In genomic region chr14:54669381-54669780, GRCm38 (mm10) we compare ENCODE assay signal across 10 mouse cellular contexts. TPM values are rescaled to one million over a fixed set of nuclear protein-coding genes. Genes with fewer than 3 reads are reported as not detected.
DNase-seq lines count a peak whose midpoint lies in the region; ATAC-seq and TF ChIP-seq lines count a peak whose summit lies in the region.
"Had no signal": no experiment of that assay in that cellular context is flagged by ENCODE, and none has a peak within 500 bp of the region (broad histone marks: within the 10 kb centered on the region; RNA-seq: fewer than 3 reads in every experiment).

No protein-coding gene starts in this region.

- no peaks in the 10 kb centered on the region for H3K4me1 ChIP-seq in hindbrain, embryonic 11.5 days (replicated peaks; ENCODE audit: control insufficient read depth, insufficient read depth, low read length)
- no peaks in the 10 kb centered on the region for H3K4me1 ChIP-seq in hindbrain, embryonic 14.5 days (replicated peaks; ENCODE audit: control insufficient read depth, insufficient read depth, low read length)
- H3K4me1 ChIP-seq in ES-E14 (ENCODE audit: control insufficient read depth in 2 of 2, insufficient read depth in 2 of 2, low read length in 2 of 2, poor library complexity in 1 of 2): no peaks in the 10 kb centered on the region
- no peaks in the 10 kb centered on the region for H3K4me1 ChIP-seq in limb, embryonic 10.5 days
- no peaks in the 10 kb centered on the region for H3K4me1 ChIP-seq in hindbrain, embryonic 16.5 days (ENCODE audit: control insufficient read depth, insufficient read depth, low read depth, low read length)
- H3K4me1 ChIP-seq: limb, embryonic 12.5 days had no signal

- H3K27ac ChIP-seq in hindbrain, embryonic 11.5 days (ENCODE audit: low read depth, low read length): no peak overlapping the region
- H3K27ac ChIP-seq in hindbrain, embryonic 14.5 days: no peak overlapping the region
- no peak overlapping the region for H3K27ac ChIP-seq in ES-E14 (ENCODE audit: insufficient read depth, low read depth, low read length, poor library complexity, severe bottlenecking)
- no peak overlapping the region for H3K27ac ChIP-seq in limb, embryonic 10.5 days
- H3K27ac ChIP-seq in hindbrain, embryonic 16.5 days (ENCODE audit: low read depth, low read length): no peak overlapping the region
- H3K27ac ChIP-seq: limb, embryonic 12.5 days had no signal

- ATAC-seq in hindbrain, embryonic 11.5 days (ENCODE audit: low FRiP score): no peak
- ATAC-seq in hindbrain, embryonic 14.5 days (ENCODE audit: low FRiP score): no peak
- ATAC-seq in hindbrain, embryonic 16.5 days: no peak; the same call in 1 of the 2 replicates

- H3K9ac ChIP-seq in hindbrain, embryonic 11.5 days (ENCODE audit: low read depth, low read length): no peak overlapping the region
- no peak overlapping the region for H3K9ac ChIP-seq in hindbrain, embryonic 14.5 days
- no peak overlapping the region for H3K9ac ChIP-seq in ES-E14 (ENCODE audit: insufficient read depth, low read depth, low read length, poor library complexity, severe bottlenecking)
- H3K9ac ChIP-seq in hindbrain, embryonic 16.5 days (ENCODE audit: low read depth, low read length): no peak overlapping the region
- H3K9ac ChIP-seq: limb, embryonic 12.5 days had no signal

- no peak overlapping the region for H3K4me3 ChIP-seq in hindbrain, embryonic 11.5 days (ENCODE audit: low read depth, low read length)
- H3K4me3 ChIP-seq in hindbrain, embryonic 14.5 days (replicated peaks; ENCODE audit: low read length): no peak overlapping the region
- no peak overlapping the region for H3K4me3 ChIP-seq in ES-E14 (ENCODE audit: insufficient read depth in 1 of 2, low read depth in 1 of 2, low read length in 2 of 2, poor library complexity in 1 of 2, severe bottlenecking in 1 of 2)
- no peak overlapping the region for H3K4me3 ChIP-seq in limb, embryonic 10.5 days
- H3K4me3 ChIP-seq in hindbrain, embryonic 16.5 days (ENCODE audit: low read length): no peak overlapping the region
- H3K4me3 ChIP-seq: limb, embryonic 12.5 days had no signal

- in situ Hi-C loops in ES-E14 (cut with MboI; ENCODE audit: low sequenced_read_pairs in 2 of 2, unreplicated experiment in 2 of 2): no loop called here

- WGBS in hindbrain, embryonic 11.5 days: 90% methylated on average over 4 of the region's 4 CpGs
- WGBS in hindbrain, embryonic 14.5 days: 88% methylated on average over 4 of the region's 4 CpGs
- 86% methylated on average over 4 of the region's 4 CpGs for WGBS in limb, embryonic 10.5 days
- WGBS in hindbrain, embryonic 16.5 days: 75% methylated on average over 4 of the region's 4 CpGs

- no peaks in the 10 kb centered on the region for H3K9me3 ChIP-seq in hindbrain, embryonic 11.5 days (ENCODE audit: control insufficient read depth, low read length)
- no peaks in the 10 kb centered on the region for H3K9me3 ChIP-seq in hindbrain, embryonic 14.5 days (ENCODE audit: control insufficient read depth, low read length)
- H3K9me3 ChIP-seq in ES-E14 (ENCODE audit: control insufficient read depth, insufficient read depth, low read depth, low read length): no peaks in the 10 kb centered on the region
- no peaks in the 10 kb centered on the region for H3K9me3 ChIP-seq in limb, embryonic 10.5 days (replicated peaks)
- H3K9me3 ChIP-seq in hindbrain, embryonic 16.5 days (ENCODE audit: control insufficient read depth, low read length): no peaks in the 10 kb centered on the region
- H3K9me3 ChIP-seq: limb, embryonic 12.5 days had no signal

- H3K36me3 ChIP-seq in hindbrain, embryonic 11.5 days (ENCODE audit: control insufficient read depth, insufficient read depth, low read length): peaks cover 9% of the 10 kb centered on the region; the same call in 1 of the 2 replicates
- peaks cover 79% of the 10 kb centered on the region for H3K36me3 ChIP-seq in hindbrain, embryonic 14.5 days (replicated peaks; ENCODE audit: control insufficient read depth, insufficient read depth)
- peaks cover 15% of the 10 kb centered on the region for H3K36me3 ChIP-seq in ES-E14 (ENCODE audit: control insufficient read depth, insufficient read depth, low read length, poor library complexity, severe bottlenecking)
- H3K36me3 ChIP-seq in limb, embryonic 10.5 days: peaks cover 92% of the 10 kb centered on the region
- peaks cover 30% of the 10 kb centered on the region for H3K36me3 ChIP-seq in hindbrain, embryonic 16.5 days (ENCODE audit: control insufficient read depth, insufficient read depth, low read length)

- DNase-seq in hindbrain, embryonic 11.5 days (ENCODE audit: low spot score): peak; percentile 59
- no peak for DNase-seq in hindbrain, embryonic 14.5 days (ENCODE audit: low spot score)
- DNase-seq in 416B (ENCODE audit: low read depth): peak; percentile 58
- DNase-seq in ES-E14 (ENCODE audit: low read depth, low spot score): no peak
- peak; percentile 42 for DNase-seq in embryo, embryonic 11 days
- DNase-seq in limb, embryonic 10.5 days (ENCODE audit: low spot score): peak; percentile 48
- DNase-seq in spleen, postnatal 10 days (ENCODE audit: low spot score in 2 of 2): peak; percentile 52 to 78

- H3K27me3 ChIP-seq in hindbrain, embryonic 11.5 days (ENCODE audit: control insufficient read depth, insufficient read depth, low read length): no peaks in the 10 kb centered on the region
- no peaks in the 10 kb centered on the region for H3K27me3 ChIP-seq in hindbrain, embryonic 14.5 days (ENCODE audit: control insufficient read depth, insufficient read depth, low read length)
- no peaks in the 10 kb centered on the region for H3K27me3 ChIP-seq in limb, embryonic 10.5 days (ENCODE audit: low read depth, poor library complexity, severe bottlenecking)
- H3K27me3 ChIP-seq in hindbrain, embryonic 16.5 days (replicated peaks; ENCODE audit: control insufficient read depth, insufficient read depth, low read length): no peaks in the 10 kb centered on the region
- H3K27me3 ChIP-seq: limb, embryonic 12.5 days had no signal

- no peak overlapping the region for H3K4me2 ChIP-seq in hindbrain, embryonic 11.5 days (replicated peaks; ENCODE audit: low read depth, low read length)
- H3K4me2 ChIP-seq in hindbrain, embryonic 14.5 days (replicated peaks): no peak overlapping the region
- no peak overlapping the region for H3K4me2 ChIP-seq in hindbrain, embryonic 16.5 days (ENCODE audit: low read length)
- H3K4me2 ChIP-seq: limb, embryonic 12.5 days had no signal

TF ChIP-seq in ES-E14, 5 proteins besides CTCF, POLR2A, EP300 and RAD21:
- no peak for TF ChIP-seq MAFK (IDR thresholded peaks at IDR 0.05; ENCODE audit: insufficient read depth, low read depth, low read length)
- TF ChIP-seq ZC3H11A (IDR thresholded peaks at IDR 0.05; ENCODE audit: borderline replicate concordance, low read depth, low read length): 0 out of 2 replicates have a peak, but pooled peaks have one; percentile 2

RNA-seq across cellular contexts. Expression of gene 1700123O20Rik, which starts 16.6 kb away (rescaled TPM):
- 99.9 and 108 TPM in 2 replicates for polyA plus RNA-seq in hindbrain, embryonic 11.5 days (2014; fragmentation: Nextera tagmentation; extraction: Ambion mirVana)
- 67.1 and 71.2 TPM in 2 replicates for polyA plus RNA-seq in hindbrain, embryonic 14.5 days (2014; fragmentation: Nextera tagmentation; extraction: Ambion mirVana)
- total RNA-seq in ES-E14 (2012; rRNA removed): 26.7 and 34.3 TPM in 2 replicates
- polyA plus RNA-seq in limb, embryonic 10.5 days (2016; fragmentation: Nextera tagmentation; extraction: Ambion mirVana): 112 and 116 TPM in 2 replicates
- polyA plus RNA-seq in hindbrain, embryonic 16.5 days (2015; fragmentation: Nextera tagmentation; extraction: Ambion mirVana): 68.2 and 69.1 TPM in 2 replicates

RNA-seq across cellular contexts. Expression of gene Acin1, which starts 17.4 kb away (rescaled TPM):
- polyA plus RNA-seq in hindbrain, embryonic 11.5 days (2014; fragmentation: Nextera tagmentation; extraction: Ambion mirVana): 148 and 185 TPM in 2 replicates
- 98.2 and 99.1 TPM in 2 replicates for polyA plus RNA-seq in hindbrain, embryonic 14.5 days (2014; fragmentation: Nextera tagmentation; extraction: Ambion mirVana)
- 121 and 196 TPM in 2 replicates for total RNA-seq in ES-E14 (2012; rRNA removed)
- polyA plus RNA-seq in limb, embryonic 10.5 days (2016; fragmentation: Nextera tagmentation; extraction: Ambion mirVana): 142 and 144 TPM in 2 replicates
- 89.5 and 98.2 TPM in 2 replicates for polyA plus RNA-seq in hindbrain, embryonic 16.5 days (2015; fragmentation: Nextera tagmentation; extraction: Ambion mirVana)

RNA-seq across cellular contexts. Expression of gene Cdh24, which starts 28.2 kb away (rescaled TPM):
- polyA plus RNA-seq in hindbrain, embryonic 11.5 days (2014; fragmentation: Nextera tagmentation; extraction: Ambion mirVana): 5.6 and 8.1 TPM in 2 replicates
- 10.5 and 12.2 TPM in 2 replicates for polyA plus RNA-seq in hindbrain, embryonic 14.5 days (2014; fragmentation: Nextera tagmentation; extraction: Ambion mirVana)
- 3.2 and 6.3 TPM in 2 replicates for total RNA-seq in ES-E14 (2012; rRNA removed)
- polyA plus RNA-seq in limb, embryonic 10.5 days (2016; fragmentation: Nextera tagmentation; extraction: Ambion mirVana): 7.1 and 8.1 TPM in 2 replicates
- polyA plus RNA-seq in hindbrain, embryonic 16.5 days (2015; fragmentation: Nextera tagmentation; extraction: Ambion mirVana): 9.5 and 10.3 TPM in 2 replicates

RNA-seq across cellular contexts. Expression of gene Gm17606, which starts 28.6 kb away (rescaled TPM):
- polyA plus RNA-seq in hindbrain, embryonic 11.5 days (2014; fragmentation: Nextera tagmentation; extraction: Ambion mirVana): not detected in 2 replicates
- not detected in 2 replicates for polyA plus RNA-seq in hindbrain, embryonic 14.5 days (2014; fragmentation: Nextera tagmentation; extraction: Ambion mirVana)
- not detected in 2 replicates for total RNA-seq in ES-E14 (2012; rRNA removed)
- polyA plus RNA-seq in limb, embryonic 10.5 days (2016; fragmentation: Nextera tagmentation; extraction: Ambion mirVana): not detected in 2 replicates
- polyA plus RNA-seq in hindbrain, embryonic 16.5 days (2015; fragmentation: Nextera tagmentation; extraction: Ambion mirVana): not detected in 2 replicates
- polyA plus RNA-seq: limb, embryonic 12.5 days; stomach, embryonic 16.5 days had no signal

RNA-seq across cellular contexts. Expression of gene Gm29776, which starts 29.3 kb away (rescaled TPM):
- polyA plus RNA-seq in hindbrain, embryonic 11.5 days (2014; fragmentation: Nextera tagmentation; extraction: Ambion mirVana): 0.06 TPM in 2 replicates
- 0.21 and 0.29 TPM in 2 replicates for polyA plus RNA-seq in hindbrain, embryonic 14.5 days (2014; fragmentation: Nextera tagmentation; extraction: Ambion mirVana)
- total RNA-seq in ES-E14 (2012; rRNA removed): 0.09 and 0.26 TPM in 2 replicates
- 0.10 and 0.16 TPM in 2 replicates for polyA plus RNA-seq in limb, embryonic 10.5 days (2016; fragmentation: Nextera tagmentation; extraction: Ambion mirVana)
- polyA plus RNA-seq in hindbrain, embryonic 16.5 days (2015; fragmentation: Nextera tagmentation; extraction: Ambion mirVana): 0.28 and 0.34 TPM in 2 replicates

Comparison
In these comparisons a context has a peak if more than half of its experiments do, and no peak if none do; other contexts are left out.
1. DNase-seq: peak in hindbrain, embryonic 11.5 days (single experiment), 416B (single experiment), embryo, embryonic 11 days (single experiment), limb, embryonic 10.5 days (single experiment) and spleen, postnatal 10 days (2 of 2); none in hindbrain, embryonic 14.5 days (single experiment) and ES-E14 (single experiment).